Mouse (Mus musculus) cerebellum, postnatal 36 days (tissue): Measurements from ENCODE around the gene Rrp36.
A peak's percentile ranks its signal among the peaks of the same experiment; 100 is the strongest.

ENCODE experiments used
- DNase-seq, 2 experiments: peaks; one replicate each; pipeline ENCODE4 v3.0.0; 2021 to 2022; ENCODE audit warnings: mixed read lengths in 2 of 2

Rrp36 gene

DNA sequence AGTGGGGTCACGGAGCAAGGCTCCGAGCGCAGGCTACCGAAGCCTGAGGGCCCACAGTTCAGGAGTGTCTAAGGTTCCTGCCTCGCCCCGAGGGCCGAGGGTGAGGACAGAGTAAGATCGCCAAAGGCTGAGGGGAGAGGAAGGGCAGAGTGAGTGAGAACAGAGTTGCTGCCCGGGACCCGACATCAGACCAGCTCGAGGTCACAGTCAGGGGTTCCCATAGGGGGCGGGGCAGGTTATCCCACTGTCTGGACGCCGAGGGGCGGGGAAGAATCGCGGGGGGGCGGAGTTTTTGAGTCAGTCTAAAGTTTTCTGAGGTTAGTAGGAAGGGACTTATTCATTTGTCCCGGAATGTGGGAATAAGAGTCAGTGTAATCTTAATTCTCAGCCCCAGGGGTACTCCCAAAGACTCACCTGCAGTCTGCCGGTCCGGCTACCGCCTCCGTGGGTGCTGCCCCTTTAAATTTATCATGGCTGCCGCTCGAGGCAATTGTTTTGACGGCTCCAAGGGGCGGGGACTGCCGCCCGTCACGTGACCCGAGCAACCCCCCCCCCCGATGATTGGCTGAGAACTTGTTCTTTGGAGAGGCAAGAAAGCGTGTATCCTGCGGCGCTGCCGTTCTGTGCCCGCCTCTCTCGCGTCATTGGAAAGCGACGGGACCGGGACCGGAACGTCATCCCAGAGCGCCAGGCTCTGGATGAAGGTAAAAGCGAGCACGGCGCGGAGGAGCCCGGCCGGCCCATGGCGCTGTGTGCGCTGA lies 28.4 kb downstream of the Rrp36 start, which contains the start of the genes Klc4 and Mrpl2:
Gene Klc4 (minus strand): TSS at position 462 of the 761 bp plus-strand sequence.
Gene Mrpl2 (plus strand): TSS at position 669 of the 761 bp plus-strand sequence.
- DNase-seq: peak; percentile 99 to 100

DNA sequence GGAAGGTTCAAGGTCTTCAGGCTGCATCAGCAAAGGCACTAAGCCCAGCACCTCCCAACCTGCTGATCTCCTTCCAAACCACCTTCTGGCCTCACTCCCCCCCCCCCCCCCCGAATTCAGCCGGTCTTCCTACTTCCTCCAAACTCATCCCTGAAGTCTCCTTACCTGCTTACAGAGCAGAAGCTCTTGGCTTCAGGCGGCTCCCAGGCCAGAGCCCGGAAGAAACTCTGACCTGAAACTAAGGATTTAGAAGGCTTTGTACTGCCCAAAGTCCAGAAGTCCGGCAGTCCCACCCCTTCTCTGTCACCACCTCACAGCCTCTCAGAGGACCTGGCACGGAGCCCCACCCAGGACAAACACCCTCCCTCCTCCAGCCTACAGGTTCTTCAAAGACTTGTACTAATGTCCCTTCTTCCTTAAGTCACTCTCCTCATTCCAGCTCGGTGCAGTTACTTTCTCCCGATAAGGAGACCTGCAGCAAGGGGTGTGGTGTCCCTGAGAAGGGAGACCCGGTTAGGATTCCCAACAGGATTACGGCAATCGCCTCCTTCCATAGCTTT lies 29.2 kb downstream of the Rrp36 start:
- DNase-seq: peak; percentile 53 to 65

DNA sequence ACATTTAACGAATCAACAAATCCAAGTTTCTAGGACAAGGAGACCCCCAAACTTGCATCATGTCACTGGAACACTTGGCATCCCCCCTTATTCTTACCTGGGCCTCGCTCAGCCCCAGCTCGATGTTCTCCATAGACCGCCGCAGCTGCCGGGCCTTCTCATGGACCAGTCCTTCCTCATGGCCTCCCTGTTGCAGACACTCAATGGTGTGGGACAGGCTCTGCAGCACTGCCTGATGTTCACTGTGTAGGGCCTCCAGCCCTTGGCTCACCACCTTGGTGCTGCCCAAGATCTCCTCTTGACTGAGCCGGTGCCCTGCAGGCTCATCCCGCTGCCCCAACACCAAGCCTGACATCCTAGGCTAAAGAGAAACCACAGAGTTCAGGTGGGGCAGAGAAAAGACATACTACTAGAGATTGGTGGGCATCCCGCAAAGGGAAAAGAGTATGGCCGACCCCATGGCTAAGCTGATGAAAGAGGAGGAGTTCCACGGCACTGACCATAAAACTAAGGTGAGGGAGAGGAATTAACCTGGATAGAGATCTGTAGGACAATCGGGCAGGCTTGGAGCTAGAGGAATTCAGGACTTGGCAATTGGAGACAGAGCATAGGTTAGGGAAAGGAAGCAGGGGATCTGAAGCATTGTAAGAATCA lies 29.9 kb downstream of the Rrp36 start:
- DNase-seq: no peak

DNA sequence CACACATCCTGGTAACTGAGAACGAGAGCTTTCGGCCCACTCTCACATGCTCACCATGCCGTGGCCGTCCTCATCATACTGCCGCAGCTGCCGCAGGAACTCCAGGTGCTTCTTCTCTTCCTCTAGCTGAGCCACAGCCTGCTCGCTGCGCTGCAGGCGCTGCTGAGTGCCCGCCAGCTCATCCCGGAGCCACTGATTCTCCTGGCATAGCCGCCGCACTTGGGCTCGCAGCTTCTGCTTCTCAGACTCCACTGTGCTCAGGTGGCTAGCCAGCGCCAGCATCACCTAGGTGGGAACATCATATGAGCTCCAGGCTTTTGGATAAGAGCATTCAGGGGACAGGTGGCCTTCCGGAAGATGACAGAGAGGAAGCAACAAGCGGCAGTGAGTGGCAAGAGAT lies 32.1 kb downstream of the Rrp36 start:
- no peak for DNase-seq

DNA sequence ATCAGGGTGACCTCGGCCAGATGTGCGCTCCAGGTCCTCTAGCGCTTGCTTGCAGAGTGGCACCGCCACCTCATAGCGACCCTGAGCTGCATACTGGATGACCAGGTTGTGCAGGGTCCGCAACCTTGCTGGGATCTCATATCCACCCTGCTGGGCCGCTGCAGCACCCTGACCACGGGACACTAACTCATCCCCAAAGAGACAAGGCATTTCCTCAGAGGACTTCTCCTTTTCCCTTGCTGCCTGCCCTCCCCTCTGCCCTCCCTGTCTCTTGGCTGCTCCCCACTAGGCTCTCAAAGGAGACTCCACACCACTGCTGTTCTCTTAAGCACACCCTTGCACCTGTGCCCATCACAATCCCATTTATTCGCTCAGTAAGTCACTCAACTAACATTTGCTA lies 34.2 kb downstream of the Rrp36 start:
- DNase-seq: no peak

DNA sequence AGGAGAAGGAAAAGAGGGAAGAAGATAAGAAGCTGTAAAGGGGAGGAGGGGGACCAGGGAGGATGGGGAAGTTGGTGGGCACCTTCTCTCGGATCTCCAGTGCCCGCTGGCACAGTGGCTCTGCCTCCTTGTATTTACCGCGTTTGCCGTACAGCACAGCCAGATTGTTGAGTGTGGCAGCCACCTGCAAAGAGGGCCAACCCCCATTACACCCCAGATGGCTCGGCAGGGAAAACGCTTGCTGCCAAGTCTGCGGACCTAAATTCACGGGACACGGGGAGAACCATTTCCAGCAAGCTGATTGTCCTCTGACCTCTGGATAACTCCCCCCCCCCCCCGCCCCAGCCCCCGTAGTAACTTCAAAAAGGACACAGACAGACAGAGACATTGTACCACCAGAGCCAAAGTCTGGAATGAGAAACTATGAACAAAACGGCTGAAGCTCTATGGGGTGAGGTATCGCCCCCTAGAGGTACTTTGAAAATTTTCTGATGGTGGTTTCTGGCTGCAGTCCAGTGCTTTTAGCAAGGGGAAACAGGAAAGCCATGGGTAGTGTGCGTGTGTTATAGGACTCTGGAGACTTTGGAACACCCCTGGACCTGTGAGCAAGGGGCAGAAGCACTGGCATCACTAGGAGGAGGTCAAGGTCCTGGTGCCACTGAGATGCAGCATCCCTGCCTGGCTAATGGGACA lies 37.2 kb downstream of the Rrp36 start:
- peak; percentile 63 to 78 for DNase-seq

DNA sequence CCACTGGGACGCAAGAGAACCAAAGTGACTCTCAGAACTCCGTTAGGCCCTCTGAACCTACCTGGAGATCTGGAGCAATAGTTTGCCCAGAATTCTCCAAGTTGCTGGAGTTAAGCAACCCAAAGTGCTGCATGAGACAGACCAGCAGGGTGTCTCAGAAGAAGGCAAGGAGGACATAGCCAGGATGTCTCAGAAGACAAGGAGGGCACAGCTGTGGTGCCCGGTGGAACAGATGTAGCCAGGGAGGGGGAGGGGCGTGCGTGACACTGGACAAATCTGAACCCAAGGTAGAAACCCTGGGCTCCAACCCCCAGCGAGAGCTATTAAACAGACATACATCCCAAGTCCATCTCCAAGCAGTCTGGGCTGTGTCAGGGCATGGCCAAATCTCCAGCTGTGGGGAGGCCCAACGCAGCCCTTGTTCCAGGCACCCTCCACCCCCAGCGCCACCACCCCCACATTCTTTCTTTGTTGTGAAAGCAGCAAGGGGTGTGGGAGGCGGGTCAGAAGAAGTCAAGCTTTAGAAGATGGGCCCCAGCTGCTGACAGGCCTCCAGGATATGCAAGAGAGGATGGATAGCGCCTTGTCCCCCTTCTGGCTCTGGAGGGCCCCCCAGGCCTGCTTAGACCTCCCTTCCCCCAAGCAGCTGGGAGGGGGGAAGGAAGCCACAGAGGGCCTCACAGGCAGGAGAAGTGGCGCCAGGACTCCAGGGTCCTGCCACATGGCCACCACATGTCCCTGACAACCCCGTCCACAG lies 44.3 kb downstream of the Rrp36 start:
- no peak for DNase-seq

DNA sequence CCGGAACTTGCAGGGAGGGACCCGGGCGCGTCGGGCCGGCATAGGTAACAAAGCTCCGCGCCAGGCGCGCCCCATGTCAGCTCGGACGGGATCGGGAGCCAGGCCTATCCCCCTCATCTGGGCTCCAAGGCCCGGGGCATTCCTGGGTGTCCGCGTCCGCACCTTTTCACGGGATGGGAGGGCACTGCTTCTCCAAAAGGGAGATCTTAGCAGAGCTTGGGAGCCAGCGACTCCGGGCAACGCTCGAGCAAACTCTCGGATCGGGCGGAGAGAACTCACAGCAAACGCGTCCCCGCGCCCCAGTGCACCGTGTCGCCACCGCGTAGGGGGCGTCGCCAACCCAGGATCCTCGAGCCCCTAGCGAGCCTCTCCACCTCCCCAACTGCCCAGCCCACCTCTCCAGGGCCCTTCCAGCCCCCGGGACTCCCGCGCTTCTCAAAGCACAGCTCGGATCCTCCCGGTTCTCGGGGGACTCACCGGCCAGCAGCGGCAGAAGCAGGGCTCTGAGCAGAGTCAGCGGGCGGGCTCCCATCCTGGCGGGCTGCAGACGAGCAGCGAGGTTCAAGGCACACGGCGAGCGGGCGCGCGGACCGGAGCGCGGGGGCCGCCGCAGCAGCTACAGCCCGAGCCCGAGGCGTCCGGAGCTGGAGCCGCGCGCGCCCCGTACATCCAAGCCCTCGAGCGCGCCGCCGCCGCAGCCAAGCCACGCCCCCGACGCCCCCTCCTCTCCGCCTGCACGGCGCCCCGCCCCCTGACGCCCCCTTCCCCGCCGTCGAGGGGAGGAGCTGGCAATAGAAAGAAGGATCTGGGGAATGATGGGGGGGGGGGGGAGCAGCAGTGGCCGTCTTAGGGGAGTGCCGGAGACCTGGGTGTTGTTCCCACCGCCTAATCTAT lies 45.1 kb downstream of the Rrp36 start, which contains the start of gene Ptk7:
Gene Ptk7 (minus strand): TSS at position 714 of the 894 bp plus-strand sequence.
- peak; percentile 42 to 63 for DNase-seq

DNA sequence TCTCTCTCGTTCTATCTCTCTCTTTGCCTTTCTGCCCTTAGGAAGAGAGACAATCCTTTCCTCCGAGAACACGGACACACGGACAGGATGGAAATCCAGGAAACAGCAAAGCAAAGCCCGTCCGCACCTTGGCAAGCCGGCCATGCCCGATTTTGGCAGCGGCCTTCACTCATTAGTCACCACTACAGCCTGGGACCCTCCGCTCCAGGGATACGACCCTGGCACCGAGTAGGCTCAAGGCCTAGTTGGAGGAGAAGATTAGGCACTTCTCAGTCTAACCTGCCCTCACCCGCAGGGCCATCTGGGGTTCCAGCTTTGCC lies 45.7 kb downstream of the Rrp36 start:
- peak; percentile 51 to 54 for DNase-seq

DNA sequence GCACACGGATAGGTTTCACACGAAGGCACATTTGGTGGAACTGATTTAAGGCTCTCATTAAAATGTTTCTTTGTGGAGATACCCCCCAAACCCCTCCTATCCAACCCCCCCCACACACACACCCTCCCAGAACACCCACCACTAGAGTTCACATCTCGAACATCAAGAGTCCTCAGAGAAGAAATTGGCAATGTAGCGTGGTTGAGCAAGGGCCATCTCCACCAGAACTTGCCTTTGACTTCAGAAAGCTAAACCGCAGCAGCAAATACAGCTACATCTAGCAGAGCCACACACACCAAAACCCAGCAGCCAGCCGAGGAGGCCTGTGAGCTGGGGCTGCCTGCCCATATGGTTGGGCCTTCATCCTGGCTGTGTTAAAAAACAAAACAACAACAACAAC lies 46.7 kb downstream of the Rrp36 start:
- no peak for DNase-seq

DNA sequence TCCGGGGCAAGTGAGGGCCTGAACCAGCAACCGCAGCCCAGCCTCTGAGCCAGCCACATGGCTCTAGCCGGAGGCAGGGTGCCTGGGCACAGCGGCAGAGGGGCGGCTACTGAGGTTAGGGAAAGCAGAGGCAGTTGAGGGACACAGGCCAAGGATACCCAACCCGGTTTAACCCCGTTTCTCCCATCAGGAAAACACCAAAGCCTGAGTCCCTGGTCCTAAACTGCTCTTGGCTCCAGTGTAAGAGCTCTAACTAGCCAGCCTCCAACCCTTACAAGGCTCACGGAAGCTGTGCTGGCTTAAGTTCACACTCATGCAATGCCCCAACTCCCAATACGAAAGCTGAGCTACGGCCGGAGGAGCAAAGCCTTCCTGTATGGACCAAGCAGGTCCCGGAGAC lies 49.6 kb downstream of the Rrp36 start:
- no peak for DNase-seq

DNA sequence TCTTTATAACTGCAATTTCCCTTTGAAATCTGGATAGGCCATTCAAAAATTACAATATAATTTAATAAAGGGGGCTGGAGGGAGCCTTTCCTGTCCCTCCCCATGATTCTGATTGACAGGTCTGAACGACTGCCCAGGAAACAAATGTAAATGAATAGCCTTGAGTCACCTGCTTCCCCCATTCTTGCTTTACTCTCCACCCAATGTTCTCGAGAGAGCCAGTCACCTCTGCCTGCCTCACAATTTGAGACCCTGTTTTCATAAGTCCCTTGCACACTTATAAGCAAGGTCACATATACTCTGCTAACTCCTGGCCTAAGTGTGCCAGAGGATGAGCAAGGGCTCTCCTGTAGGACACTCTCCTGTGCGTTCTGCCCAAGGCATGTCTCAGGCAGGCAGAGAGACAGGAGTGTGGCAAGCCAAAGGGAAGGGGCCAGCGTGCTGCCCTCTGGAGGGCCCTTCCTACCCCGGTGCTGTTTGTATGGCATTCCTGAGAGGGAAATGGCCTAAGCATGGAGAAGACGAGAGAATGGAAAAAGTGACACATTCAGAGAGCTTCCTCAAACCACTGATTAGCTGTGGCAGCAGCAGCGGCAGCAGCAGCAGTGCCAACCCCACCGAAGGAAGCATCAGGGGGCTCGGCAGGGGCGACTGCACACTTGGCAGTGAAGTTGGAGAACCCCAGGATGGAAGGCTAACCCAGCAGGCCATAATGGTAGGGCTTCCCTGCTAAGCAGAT lies 50.2 kb downstream of the Rrp36 start:
- no peak for DNase-seq

DNA sequence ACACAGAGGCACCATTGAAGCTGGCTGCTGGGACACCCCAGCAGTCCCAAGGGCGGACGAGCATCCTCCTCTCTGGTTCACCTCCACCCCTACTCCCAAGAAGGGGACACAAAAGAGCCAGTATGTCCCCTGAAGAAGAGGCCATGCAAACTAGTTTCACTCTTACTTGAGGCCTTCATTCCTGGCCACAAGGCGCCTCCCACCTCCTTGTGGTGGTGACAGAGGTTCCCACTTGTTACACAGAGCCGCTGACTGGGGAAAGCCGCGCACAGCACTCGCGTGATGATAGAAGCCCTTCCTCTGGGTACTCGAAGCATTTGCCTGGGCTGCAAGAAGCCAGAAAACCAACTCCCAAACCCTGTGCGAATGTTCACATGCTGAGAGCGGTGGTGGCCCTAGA lies 51.9 kb downstream of the Rrp36 start:
- no peak for DNase-seq

DNA sequence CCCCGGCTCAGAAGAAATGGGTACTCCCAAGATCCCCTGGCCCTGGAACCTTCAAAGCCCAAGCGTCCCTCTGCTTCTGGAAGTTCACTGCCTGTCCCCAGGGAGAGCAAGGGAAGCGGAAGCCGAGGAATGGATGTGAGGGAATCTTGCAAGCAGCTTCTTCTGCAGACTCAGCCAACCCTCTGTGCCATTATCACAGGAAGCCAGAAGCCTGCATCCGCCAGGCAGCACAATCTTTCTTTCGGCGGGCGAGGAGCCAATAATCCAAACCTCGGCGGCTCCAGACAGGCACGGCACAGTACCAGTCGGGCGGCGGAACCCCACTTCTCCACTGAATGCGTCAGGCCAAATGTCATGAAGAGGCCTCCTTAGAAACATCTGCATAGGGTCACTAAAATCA lies 52.8 kb downstream of the Rrp36 start:
- peak; percentile 55 to 64 for DNase-seq

DNA sequence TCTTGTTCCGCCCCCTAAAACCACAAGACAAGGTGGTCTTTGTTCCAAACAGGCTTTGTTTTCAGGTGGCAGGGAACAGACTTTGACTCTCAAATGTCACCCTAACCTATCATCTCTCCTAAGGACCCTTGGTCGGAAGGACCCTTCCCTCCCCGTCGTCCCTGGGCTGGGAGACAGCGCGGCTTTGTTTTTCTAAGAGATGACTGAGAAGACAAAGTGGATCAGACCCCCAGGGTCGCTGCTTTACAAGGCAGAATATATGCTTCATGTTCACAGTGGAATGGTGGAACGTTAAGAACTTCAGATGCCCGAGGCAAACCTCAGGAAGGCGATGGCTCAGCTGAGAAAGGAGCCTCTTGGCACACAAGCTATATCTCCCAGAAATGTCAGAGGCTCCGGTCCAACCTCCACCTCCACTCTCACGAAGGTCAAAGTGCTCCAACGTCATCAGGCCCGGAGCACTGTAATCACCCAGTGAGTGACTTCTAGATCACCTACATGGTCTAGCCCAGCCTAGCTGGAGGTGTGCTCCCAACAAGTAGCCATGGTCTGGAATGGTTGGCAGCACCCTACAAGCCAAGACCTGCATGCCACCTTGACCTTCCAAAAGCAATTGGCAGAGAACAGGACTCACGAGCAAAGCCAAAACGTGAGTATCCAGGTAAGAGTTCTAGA lies 54.3 kb downstream of the Rrp36 start:
- no peak for DNase-seq

DNA sequence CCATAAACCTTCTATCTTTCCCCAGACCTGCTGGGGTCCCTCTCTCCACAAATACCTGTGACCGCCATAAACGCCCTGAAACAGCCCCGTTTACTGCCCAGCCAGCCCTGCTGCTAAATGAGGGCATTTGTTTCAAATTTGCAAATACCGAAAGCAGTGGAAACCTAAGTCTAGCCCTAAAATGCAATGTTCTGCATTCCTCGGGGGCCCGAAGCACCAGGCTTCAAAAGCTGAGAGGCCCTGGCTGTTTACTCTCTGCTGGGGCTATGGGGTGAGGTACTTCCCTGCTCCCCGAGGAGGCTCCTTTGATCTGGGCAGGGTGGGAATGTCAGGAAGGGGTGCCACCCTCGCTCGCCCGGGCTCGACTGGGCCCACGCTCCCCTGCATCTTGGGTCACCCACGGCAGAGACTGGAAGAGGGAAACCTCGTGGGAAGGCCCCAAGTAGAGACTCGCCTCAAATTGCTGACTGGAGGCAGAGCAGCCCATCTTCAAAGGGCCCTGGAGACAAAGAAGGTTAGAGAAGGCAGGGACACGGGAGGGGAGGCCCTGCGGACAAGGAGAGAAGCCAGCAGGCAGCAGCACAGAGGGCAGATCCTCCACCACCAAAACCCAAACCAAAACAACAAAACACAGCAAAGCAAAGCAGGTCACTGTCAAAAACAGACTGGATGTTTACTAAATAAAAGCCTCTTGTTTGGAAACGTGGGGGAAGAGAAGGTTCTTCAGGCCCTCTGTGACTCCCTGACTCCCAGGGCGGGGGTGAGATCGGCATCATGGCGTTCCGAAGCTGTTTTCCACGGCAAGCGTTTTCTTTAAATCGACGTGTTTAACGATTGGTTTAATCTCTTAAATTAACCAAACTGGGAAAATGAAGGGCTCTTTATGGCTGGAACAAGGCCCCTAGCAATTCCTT lies 55.1 kb downstream of the Rrp36 start:
- no peak for DNase-seq

DNA sequence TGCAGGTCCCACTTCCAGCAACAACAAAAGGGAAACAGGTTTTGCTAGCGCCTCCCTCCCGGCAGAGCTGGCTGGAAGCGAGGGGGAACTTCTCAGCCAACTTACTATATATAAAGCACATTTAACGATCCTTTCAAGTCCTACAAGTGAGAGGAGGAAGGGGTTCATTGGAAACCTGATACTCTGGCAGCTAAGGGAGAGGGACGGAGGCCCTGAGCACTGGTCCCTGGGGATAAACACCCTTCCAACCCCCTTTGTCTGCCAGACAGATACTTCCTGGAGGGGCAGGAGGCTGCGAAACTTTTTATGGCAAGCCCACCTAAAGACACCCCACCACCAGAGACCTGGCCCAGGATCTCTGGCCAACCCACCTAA lies 55.8 kb downstream of the Rrp36 start:
- DNase-seq: no peak

DNA sequence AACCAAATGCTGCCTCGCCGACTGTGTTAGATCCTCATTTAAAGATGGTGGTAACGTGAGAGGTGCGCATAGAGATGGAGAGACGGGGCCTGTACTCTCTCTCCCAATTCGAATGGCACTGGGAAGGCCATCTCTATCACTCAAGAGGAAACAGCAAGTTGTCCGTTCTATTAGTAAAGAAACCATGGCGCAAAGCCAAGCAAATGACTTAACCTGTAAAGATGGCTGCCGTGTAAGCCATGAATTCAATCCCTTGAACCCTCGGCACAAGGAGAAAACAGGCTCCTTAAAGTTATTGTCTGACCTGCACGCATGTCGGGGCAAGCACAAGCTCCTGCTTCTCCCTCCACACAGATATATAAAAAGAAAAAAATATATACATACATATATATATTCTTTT lies 56.4 kb downstream of the Rrp36 start:
- DNase-seq: no peak
